Mouse (Mus musculus) small intestine, adult 2 months (tissue): Measurements from ENCODE around the gene Rnf216. TPM values are rescaled to one million over a fixed set of nuclear protein-coding genes. Genes with fewer than 3 reads are reported as not detected.

Experiments
- H3K27ac ChIP-seq: fragments of 200-500 bp; 2 replicates; pipeline ENCODE4 v1.5.1; 2012; ENCODE audit warnings: low read depth, low read length, control low read depth, inconsistent platforms; ENCODE audit not compliant: insufficient read depth
- H3K27me3 ChIP-seq: fragments of 200-500 bp; 2 replicates; pipeline ENCODE4 v1.6.1; 2012; ENCODE audit warnings: mild to moderate bottlenecking, moderate library complexity, low read length, inconsistent platforms; ENCODE audit not compliant: control insufficient read depth, insufficient read depth
- H3K36me3 ChIP-seq: fragments of 200-500 bp; 2 replicates; pipeline ENCODE4 v1.6.1; 2012; ENCODE audit warnings: mild to moderate bottlenecking, low read length, control low read depth, inconsistent platforms; ENCODE audit not compliant: control insufficient read depth, insufficient read depth
- H3K4me1 ChIP-seq: fragments of 200-500 bp; 2 replicates; pipeline ENCODE4 v1.6.1; 2012; ENCODE audit warnings: low read length, inconsistent platforms, mixed read lengths; ENCODE audit not compliant: control insufficient read depth, insufficient read depth, insufficient read length
- H3K4me3 ChIP-seq: fragments of 200-500 bp; 2 replicates; pipeline ENCODE4 v1.5.1; 2012; ENCODE audit warnings: low read depth, mild to moderate bottlenecking, control low read depth, inconsistent platforms, low read length, moderate library complexity
- CTCF ChIP-seq: fragments of 200-500 bp; IDR thresholded peaks from 2 replicates; pipeline ENCODE4 v1.5.1; 2012; ENCODE audit warnings: low read depth, mild to moderate bottlenecking, control low read depth, inconsistent platforms, low read length, moderate library complexity, mixed read lengths; ENCODE audit not compliant: insufficient replicate concordance, insufficient read length; ENCODE audit errors: extremely low read depth
- POLR2A ChIP-seq: fragments of 200-500 bp; IDR thresholded peaks from 2 replicates; pipeline ENCODE4 v1.6.1; 2012; ENCODE audit warnings: low read depth, mild to moderate bottlenecking, control low read depth, inconsistent platforms, low read length, moderate library complexity
- WGBS: fragments of 180-500 bp; shearing (Covaris S2); methylation state at CpG from one replicate; pipeline ENCODE4 v1.1.7; 2018; 5-methylcytosine and 5-hydroxymethylcytosine counted together
- polyA plus RNA-seq: library from polyadenylated mRNA; depleted of rRNA; stranded (reverse); fragments of >200 nt; gene quantifications from 2 replicates; pipeline ENCODE4 v1.2.3, GENCODE M21; 2012

Rnf216 gene
- polyA plus RNA-seq, 1 experiment: 24.3 TPM

GRCm38 (mm10) chr5:142997526-142997925 lies 115.3 kb downstream of the Rnf216 start:
- TF ChIP-seq CTCF (no peak), POLR2A (no peak)
- Histone ChIP-seq H3K27me3 (no peaks in the 10 kb centered on the region), H3K36me3 (peaks cover 14% of the 10 kb centered on the region), H3K4me1 (peaks cover 2% of the 10 kb centered on the region; the same call in 1 of the 2 replicates), H3K27ac (no peak overlapping the region), H3K4me3 (no peak overlapping the region)
- WGBS: 60% methylated on average over 9 of the region's 9 CpGs

- H3K27ac ChIP-seq: no peak overlapping the region
- TF ChIP-seq CTCF (no peak), POLR2A (no peak)
- H3K36me3 ChIP-seq: peaks cover 27% of the 10 kb centered on the region
- H3K27me3 ChIP-seq: no peaks in the 10 kb centered on the region
- WGBS: 93% methylated on average over 2 of the region's 2 CpGs
- H3K4me3 ChIP-seq: no peak overlapping the region
- H3K4me1 ChIP-seq: no peaks in the 10 kb centered on the region
These were observed 118.0 kb downstream of the Rnf216 start for GRCm38 (mm10) chr5:142994746-142995145.

GRCm38 (mm10) chr5:142989167-142989566 lies 123.6 kb downstream of the Rnf216 start:
- Histone ChIP-seq H3K27ac (no peak overlapping the region), H3K36me3 (peaks cover 26% of the 10 kb centered on the region), H3K27me3 (no peaks in the 10 kb centered on the region), H3K4me1 (no peaks in the 10 kb centered on the region), H3K4me3 (no peak overlapping the region)
- 73% methylated on average over 3 of the region's 3 CpGs for WGBS
- TF ChIP-seq CTCF: no peak
- TF ChIP-seq POLR2A: no peak

- WGBS: 64% methylated on average over 5 of the region's 5 CpGs
These were observed 124.3 kb downstream of the Rnf216 start for GRCm38 (mm10) chr5:142988520-142988919.

GRCm38 (mm10) chr5:142984271-142984670 lies 128.5 kb downstream of the Rnf216 start:
- TF ChIP-seq CTCF: no peak
- no peak for TF ChIP-seq POLR2A
- Histone ChIP-seq H3K4me1 (no peaks in the 10 kb centered on the region), H3K27me3 (no peaks in the 10 kb centered on the region), H3K36me3 (no peaks in the 10 kb centered on the region), H3K4me3 (no peak overlapping the region), H3K27ac (no peak overlapping the region)
- 87% methylated on average over 10 of the region's 10 CpGs for WGBS

More at GRCm38 (mm10) chr5:142988520-142988919, 124.3 kb downstream of the Rnf216 start:
- TF ChIP-seq CTCF: no peak
- no peak for TF ChIP-seq POLR2A
- Histone ChIP-seq H3K27me3 (no peaks in the 10 kb centered on the region), H3K4me3 (no peak overlapping the region), H3K27ac (no peak overlapping the region), H3K4me1 (no peaks in the 10 kb centered on the region), H3K36me3 (peaks cover 22% of the 10 kb centered on the region)

GRCm38 (mm10) chr5:142983174-142983573 lies 129.6 kb downstream of the Rnf216 start:
- 77% methylated on average over 8 of the region's 8 CpGs for WGBS
- H3K27ac ChIP-seq: no peak overlapping the region

GRCm38 (mm10) chr5:142982046-142982801 lies 130.6 kb downstream of the Rnf216 start:
- H3K27me3 ChIP-seq: no peaks in the 10 kb centered on the region
- no peak for TF ChIP-seq CTCF
- TF ChIP-seq POLR2A: no peak
- H3K4me1 ChIP-seq: no peaks in the 10 kb centered on the region
- no peaks in the 10 kb centered on the region for H3K36me3 ChIP-seq
- H3K27ac ChIP-seq: no peak overlapping the region
- H3K4me3 ChIP-seq: no peak overlapping the region
- 69% methylated on average over 16 of the region's 16 CpGs for WGBS

More at GRCm38 (mm10) chr5:142983174-142983573, 129.6 kb downstream of the Rnf216 start:
- H3K4me3 ChIP-seq: no peak overlapping the region
- H3K27me3 ChIP-seq: no peaks in the 10 kb centered on the region
- no peaks in the 10 kb centered on the region for H3K4me1 ChIP-seq
- H3K36me3 ChIP-seq: no peaks in the 10 kb centered on the region
- no peak for TF ChIP-seq CTCF
- TF ChIP-seq POLR2A: no peak
